Mouse (Mus musculus): ENCODE results near the gene D430041D05Rik. TPM values are rescaled to one million over a fixed set of nuclear protein-coding genes. Genes with fewer than 3 reads are reported as not detected.
"Not testable (repeated sequence)": the region's sequence is repeated elsewhere in the genome, so short reads cannot be mapped to it uniquely, and the experiment has no call there.

The D430041D05Rik gene
- total RNA-seq, 4 experiments from 2014 or later, result 68.9 to 85.6 (median 77.4) TPM

- no peak for DNase-seq (ENCODE audit: low spot score in 2 of 2)
Observed at GRCm38 (mm10) chr2:104121681-104122504, 288.9 kb downstream of the D430041D05Rik start.

- no peak for DNase-seq (ENCODE audit: low spot score in 2 of 2)
Observed at GRCm38 (mm10) chr2:104120312-104120711, 290.5 kb downstream of the D430041D05Rik start.

- DNase-seq (ENCODE audit: low spot score in 2 of 2), result no peak
Observed at GRCm38 (mm10) chr2:104119097-104119496, 291.7 kb downstream of the D430041D05Rik start.

- DNase-seq (ENCODE audit: low spot score in 2 of 2), result not testable (repeated sequence)
Observed at GRCm38 (mm10) chr2:104117173-104117572, 293.6 kb downstream of the D430041D05Rik start.

DNA sequence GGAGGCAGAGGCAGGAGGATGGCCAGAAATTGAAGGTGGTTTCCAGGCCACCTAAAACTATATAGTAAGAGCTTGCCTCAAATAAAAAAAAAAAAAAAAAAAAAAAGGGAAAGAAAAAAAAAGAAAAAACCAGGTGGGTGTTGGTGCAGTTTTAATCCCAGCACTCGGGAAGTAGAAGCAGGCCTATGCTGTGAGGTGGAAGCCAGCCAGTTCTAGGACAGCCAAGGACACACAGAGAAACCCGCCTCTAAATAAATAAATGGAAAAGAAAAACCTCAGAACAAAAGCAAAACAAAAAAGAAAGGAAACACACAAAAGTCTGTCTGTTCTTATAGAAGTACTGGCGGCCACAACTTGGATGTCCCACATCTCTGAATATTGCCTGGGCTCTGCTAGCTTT lies 295.9 kb downstream of the D430041D05Rik start:
- DNase-seq (ENCODE audit: low spot score in 2 of 2), result no peak

- not testable (repeated sequence) for DNase-seq (ENCODE audit: low spot score in 2 of 2)
Observed at GRCm38 (mm10) chr2:104113563-104113962, 297.2 kb downstream of the D430041D05Rik start.

DNA sequence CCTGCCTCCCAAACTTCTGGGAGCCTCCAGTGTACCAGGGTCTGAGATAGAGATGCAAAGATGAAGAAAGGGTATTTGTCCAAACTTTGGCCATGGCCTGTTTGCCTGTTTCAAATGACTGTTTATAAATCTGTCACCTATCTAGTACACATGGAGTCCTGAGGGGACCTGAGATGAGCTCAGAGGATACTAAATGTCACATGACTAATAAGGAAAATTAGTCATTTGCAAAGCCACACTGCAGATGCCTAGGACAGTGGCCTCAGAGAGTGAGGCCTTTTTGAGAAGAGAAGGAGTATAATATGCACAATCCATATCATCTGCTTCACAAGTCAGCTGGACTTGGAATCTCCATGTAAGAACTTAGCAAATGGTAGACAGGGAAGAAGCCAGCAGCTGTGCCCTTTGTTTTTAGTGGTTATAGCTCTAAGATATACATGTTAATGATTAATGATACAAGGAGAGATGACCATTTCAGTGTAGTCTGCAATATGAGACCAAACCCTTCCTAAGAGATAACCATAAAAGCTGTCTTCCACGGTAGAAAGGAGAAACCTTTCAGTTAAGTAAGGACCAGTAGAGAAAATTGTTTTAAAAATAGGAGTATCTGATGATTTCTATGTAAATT lies 299.5 kb downstream of the D430041D05Rik start:
- not testable (repeated sequence) for DNase-seq (ENCODE audit: low spot score in 2 of 2)

DNA sequence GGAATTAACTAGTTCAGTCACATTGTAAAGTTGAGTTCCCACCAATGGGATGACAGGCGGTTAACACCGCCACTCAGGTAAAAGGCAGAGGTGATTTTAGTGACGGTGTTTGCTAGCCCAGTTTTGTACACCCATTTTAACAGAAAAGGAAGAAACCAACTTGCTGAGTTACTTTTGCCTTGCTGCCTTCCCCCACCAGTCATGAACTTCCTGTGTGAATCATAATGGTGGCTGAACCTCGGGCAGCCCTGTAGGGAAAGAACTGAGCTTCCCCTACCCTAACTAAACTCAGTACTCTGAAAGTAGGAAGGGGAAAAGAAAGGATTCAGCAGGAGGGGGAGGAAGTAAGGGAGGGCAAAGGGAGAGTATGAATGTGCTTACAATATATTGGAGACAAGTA lies 300.8 kb downstream of the D430041D05Rik start:
- no peak for DNase-seq (ENCODE audit: low spot score in 2 of 2)

- no peak for DNase-seq (ENCODE audit: low spot score in 2 of 2)
Observed at GRCm38 (mm10) chr2:104109528-104109927, 301.3 kb downstream of the D430041D05Rik start.

DNA sequence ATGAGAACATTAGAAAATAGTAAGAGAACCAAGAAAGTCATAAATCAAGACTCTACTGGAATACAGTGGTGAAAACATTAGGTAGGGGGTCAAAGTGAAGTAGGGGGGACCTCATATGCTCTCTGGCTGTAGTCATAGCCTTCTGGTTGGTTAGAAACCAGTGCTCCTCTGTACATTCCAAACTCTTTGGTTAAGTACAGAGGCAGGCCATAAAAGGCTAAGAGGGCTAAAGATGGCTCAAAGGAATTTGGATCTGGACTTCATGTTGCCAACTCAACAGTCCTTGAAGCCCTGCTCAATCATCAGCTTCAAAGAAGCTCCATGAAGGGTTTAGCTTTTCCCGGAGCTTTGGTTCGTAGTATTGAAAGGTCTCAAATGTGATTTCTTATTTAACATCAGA lies 301.8 kb downstream of the D430041D05Rik start:
- DNase-seq (ENCODE audit: low spot score in 2 of 2), result not testable (repeated sequence)

- no peak for DNase-seq (ENCODE audit: low spot score in 2 of 2)
Observed at GRCm38 (mm10) chr2:104104800-104105199, 306.0 kb downstream of the D430041D05Rik start.

GRCm38 (mm10) chr2:104099946-104100345 lies 310.9 kb downstream of the D430041D05Rik start:
- DNase-seq (ENCODE audit: low spot score in 2 of 2), result no peak

DNA sequence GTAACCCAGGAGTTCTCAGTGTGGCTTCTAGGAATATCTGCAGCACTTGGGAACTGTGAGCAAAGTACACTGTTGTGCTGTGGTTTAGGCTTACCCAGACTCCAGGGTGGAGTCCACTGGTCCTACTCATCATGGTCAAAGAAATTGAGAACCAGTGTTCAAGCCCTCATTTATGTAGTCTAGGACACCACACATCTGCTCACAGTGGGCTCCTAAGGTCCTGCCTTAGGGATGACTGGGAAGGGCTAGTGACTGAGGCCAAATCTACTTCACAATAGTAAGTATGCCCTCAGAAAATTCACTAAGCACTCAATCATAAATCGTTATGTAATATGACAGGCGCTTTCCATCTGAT lies 311.6 kb downstream of the D430041D05Rik start:
- DNase-seq (ENCODE audit: low spot score in 2 of 2), result no peak

DNA sequence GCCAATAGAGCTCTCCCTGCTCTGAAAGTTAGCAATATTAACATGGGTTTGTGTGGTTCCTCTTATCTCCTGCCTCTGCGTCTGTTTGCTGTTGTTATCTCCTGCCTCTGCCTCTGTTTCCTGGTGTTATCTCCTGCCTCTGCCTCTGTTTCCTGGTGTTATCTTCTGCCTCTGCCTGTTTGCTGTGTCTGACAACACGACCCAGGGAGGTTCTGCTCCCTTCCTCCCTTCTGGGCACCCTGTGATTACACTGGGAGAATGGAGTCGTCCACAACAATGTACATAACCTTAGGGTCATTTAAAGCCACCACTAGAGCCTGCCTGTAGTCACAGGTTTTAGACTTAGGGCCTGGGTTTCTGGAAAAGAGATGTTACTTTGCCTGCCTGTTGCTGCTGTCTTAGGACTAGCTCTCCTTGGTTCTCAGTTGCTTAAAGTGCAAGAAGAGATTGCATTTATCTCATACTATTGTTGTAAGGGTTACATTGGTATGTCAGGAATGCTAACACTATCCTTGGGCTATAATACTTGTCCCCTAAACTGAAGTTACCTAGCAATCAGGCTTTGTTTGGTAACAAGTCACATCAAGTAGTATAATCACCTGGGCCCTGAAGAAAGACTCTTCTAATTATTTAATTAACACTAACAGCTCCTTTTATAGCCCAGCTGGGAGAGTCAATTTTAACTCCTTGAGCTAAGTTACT lies 312.1 kb downstream of the D430041D05Rik start:
- no peak for DNase-seq (ENCODE audit: low spot score in 2 of 2)

DNA sequence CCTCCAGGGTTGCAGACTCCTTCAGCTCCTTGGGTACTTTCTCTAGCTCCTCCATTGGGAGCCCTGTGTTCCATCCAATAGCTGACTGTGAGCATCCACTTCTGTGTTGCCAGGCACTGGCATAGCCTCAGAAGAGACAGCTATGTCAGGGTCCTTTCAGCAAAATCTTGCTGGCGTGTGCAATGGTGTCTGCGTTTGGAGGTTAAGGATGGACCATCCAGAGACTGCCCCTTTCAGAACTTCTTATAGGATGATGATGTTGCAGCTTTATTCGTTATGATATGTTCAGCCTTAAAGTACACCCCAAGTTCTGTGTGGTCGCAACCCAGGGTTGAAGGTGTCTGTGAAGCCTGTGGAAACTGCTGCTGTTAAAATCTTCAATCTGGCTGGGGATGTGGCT lies 313.4 kb downstream of the D430041D05Rik start:
- DNase-seq (ENCODE audit: low spot score in 2 of 2), result not testable (repeated sequence)

GRCm38 (mm10) chr2:104096796-104097195 lies 314.0 kb downstream of the D430041D05Rik start:
- DNase-seq (ENCODE audit: low spot score in 2 of 2), result not testable (repeated sequence)

DNA sequence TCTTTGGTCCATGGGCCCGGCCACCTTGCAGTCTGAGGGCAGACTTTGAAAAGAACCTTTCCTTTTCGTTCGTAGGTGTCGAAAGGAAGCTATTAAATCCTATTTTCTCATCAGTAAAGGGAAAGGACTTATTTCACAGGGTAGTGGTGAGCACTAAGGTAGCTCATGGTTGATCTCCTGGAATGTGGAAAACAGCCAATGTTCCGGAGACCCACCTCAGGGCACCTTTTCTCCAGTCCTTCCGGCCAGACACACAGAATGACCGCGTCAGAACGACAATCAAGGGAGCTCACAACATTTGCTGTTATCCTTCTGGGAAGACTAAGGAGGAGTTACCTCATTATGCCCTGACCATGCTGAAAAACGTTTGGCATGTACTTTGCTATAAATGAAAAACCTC lies 314.6 kb downstream of the D430041D05Rik start:
- no peak for DNase-seq (ENCODE audit: low spot score in 2 of 2)

DNA sequence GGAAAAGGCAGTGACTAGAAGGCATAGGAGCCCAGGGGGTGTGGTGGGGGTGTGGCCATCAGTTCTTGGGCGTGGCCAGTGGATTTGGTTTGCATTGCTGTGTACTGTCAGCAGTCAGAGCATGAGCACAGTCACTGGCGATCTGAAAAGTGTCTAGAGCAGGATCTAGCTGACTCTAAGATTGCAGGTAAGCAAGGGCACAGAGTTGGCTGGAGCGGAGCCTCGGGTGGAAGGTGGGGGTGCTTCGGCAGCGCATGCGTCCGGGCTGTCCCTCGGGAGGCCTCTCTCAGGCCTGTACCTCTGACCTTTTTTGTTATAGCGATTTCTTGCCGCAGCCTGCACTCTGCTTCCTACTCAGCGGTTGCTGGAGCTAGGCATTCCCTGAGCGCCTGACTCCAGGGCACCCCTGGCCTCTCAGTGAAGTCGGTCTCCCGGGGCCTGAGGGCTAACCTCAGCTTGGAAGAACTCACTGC lies 315.0 kb downstream of the D430041D05Rik start, which contains the start of gene Cd59a:
Cd59a (plus strand) TSS at position 61 of the 473 bp plus-strand sequence.
- DNase-seq (ENCODE audit: low spot score in 2 of 2), result peak; percentile 21 to 39

- no peak for DNase-seq (ENCODE audit: low spot score in 2 of 2)
Observed at GRCm38 (mm10) chr2:104093305-104093704, 317.5 kb downstream of the D430041D05Rik start.

All from layer of hippocampus, adult 8-10 months (tissue).